Mouse (Mus musculus): ENCODE results near the gene Gabbr2. TPM values are rescaled to one million over a fixed set of nuclear protein-coding genes. Genes with fewer than 3 reads are reported as not detected.
A peak's percentile ranks its signal among the peaks of the same experiment; 100 is the strongest.

Gabbr2 gene
- total RNA-seq (2022): under 1 TPM in 2 of 4 experiments, not detected in 2; 0.05 to 0.17 TPM

- DNase-seq (ENCODE audit: low spot score in 2 of 2): no peak
Measured at GRCm38 (mm10) chr4:46991016-46991958, at the start of gene Gabbr2. TSS of gene Gabbr2 (minus strand) at chr4:46991873.

- DNase-seq (ENCODE audit: low spot score in 2 of 2): no peak
Measured at GRCm38 (mm10) chr4:47039586-47039985, 47.9 kb upstream of the Gabbr2 start.

- DNase-seq (ENCODE audit: low spot score in 2 of 2): peak; percentile 49 to 50
Measured at GRCm38 (mm10) chr4:47037321-47037657, 45.6 kb upstream of the Gabbr2 start.

GRCm38 (mm10) chr4:47036486-47037320, 45.0 kb upstream of the Gabbr2 start:
- DNase-seq (ENCODE audit: low spot score in 2 of 2): no peak

- no peak for DNase-seq (ENCODE audit: low spot score in 2 of 2)
Measured at GRCm38 (mm10) chr4:47035536-47035935, 43.9 kb upstream of the Gabbr2 start.

GRCm38 (mm10) chr4:47032171-47032570, 40.5 kb upstream of the Gabbr2 start:
- DNase-seq (ENCODE audit: low spot score in 2 of 2): no peak

- no peak for DNase-seq (ENCODE audit: low spot score in 2 of 2)
Measured at GRCm38 (mm10) chr4:47028791-47029190, 37.1 kb upstream of the Gabbr2 start.

GRCm38 (mm10) chr4:47023949-47024348, 32.3 kb upstream of the Gabbr2 start:
- DNase-seq (ENCODE audit: low spot score in 2 of 2): no peak

- DNase-seq (ENCODE audit: low spot score in 2 of 2): no peak
Measured at GRCm38 (mm10) chr4:47022804-47023603, 31.3 kb upstream of the Gabbr2 start.

- DNase-seq (ENCODE audit: low spot score in 2 of 2): peak in 1 of 2 experiments; percentile 31
Measured at GRCm38 (mm10) chr4:47020563-47020962, 28.9 kb upstream of the Gabbr2 start.

- DNase-seq (ENCODE audit: low spot score in 2 of 2): no peak
Measured at GRCm38 (mm10) chr4:47015156-47015555, 23.5 kb upstream of the Gabbr2 start.

- DNase-seq (ENCODE audit: low spot score in 2 of 2): no peak
Measured at GRCm38 (mm10) chr4:47012476-47012875, 20.8 kb upstream of the Gabbr2 start.

- DNase-seq (ENCODE audit: low spot score in 2 of 2): no peak
Measured at GRCm38 (mm10) chr4:47010400-47011231, 18.9 kb upstream of the Gabbr2 start.

- DNase-seq (ENCODE audit: low spot score in 2 of 2): no peak
Measured at GRCm38 (mm10) chr4:47000626-47001395, 9.1 kb upstream of the Gabbr2 start.

GRCm38 (mm10) chr4:46997969-46998368, 6.3 kb upstream of the Gabbr2 start:
- no peak for DNase-seq (ENCODE audit: low spot score in 2 of 2)

- DNase-seq (ENCODE audit: low spot score in 2 of 2): no peak
Measured at GRCm38 (mm10) chr4:46992827-46993473, 1.3 kb upstream of the Gabbr2 start.

- no peak for DNase-seq (ENCODE audit: low spot score in 2 of 2)
Measured at GRCm38 (mm10) chr4:46991959-46992316, 265 bp upstream of the Gabbr2 start.

GRCm38 (mm10) chr4:46990281-46991015, 1.2 kb downstream of the Gabbr2 start:
- DNase-seq (ENCODE audit: low spot score in 2 of 2): no peak

GRCm38 (mm10) chr4:46989842-46990241, 1.8 kb downstream of the Gabbr2 start:
- no peak for DNase-seq (ENCODE audit: low spot score in 2 of 2)

All from gastrocnemius, adult 8-10 months (tissue).